Mouse (Mus musculus) lung, postnatal 10 days (tissue): Measurements from ENCODE around the gene Rassf3.

Experiments
- DNase-seq: peaks from one replicate; pipeline ENCODE4 v3.0.0; 2021

The Rassf3 gene

DNA sequence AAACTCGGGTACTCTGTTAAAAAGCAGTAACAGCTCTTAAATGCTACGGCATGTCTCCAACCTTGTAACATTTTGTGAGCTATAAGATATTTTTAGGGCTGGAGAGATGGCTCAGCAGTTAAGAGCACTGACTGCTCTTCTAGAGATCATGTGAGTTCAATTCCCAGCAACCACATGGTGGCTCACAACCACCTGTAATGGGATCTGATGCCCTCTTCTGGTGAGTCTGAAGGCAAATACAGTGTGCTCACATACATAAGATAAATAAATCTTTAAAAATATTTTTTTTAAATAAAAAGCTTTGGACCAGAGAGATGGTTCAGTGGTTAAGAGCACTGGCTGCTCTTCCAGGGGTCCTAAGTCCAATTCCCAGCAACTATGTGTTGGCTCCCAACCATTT is 115.8 kb downstream of the Rassf3 start:
- no peak for DNase-seq
